Mouse (Mus musculus): Measurements from ENCODE around the gene Jmjd7. TPM values are rescaled to one million over a fixed set of nuclear protein-coding genes. Genes with fewer than 3 reads are reported as not detected.

Jmjd7 gene
- polyA plus RNA-seq, 1 experiment = 8.9 TPM

DNA sequence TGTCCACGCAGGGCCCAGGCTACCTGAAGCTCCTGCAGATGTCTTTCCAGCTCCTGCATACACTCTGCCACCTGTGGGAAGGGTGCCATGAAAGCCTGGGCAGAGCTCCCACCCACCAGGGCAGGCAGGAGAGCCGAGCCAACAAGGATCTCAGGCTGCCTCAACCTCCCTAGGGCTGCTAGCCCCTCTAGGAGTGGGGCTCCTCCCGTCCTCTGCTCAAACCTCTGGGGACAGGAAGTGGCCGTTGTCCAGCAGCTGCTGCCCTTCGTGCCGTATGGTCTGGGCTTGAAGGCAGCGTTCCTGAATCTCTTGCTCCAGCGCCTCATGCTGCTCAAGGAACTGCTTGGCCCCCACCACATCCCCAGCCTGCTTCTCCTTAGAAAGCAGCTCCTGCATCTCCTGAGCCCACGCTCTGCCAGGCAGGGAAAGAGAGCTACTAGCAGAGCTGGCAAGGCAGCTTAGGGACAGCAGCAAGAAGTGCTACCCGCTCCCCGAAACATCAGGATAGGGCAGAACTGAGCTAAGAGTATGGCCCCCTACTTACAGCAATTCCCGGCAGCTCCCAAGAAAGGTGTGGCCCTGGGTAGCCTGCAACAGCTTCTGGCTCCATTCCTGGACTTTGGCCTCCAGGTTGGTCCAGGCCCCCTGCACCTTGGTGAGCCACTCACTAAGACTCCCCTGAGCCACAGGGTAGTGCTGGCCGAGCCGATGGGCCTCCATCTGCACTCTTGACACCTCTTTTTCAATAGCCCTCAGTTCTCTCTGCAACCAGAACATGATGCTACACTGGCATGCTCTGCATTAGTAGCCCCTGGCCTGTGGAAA is 19.4 kb downstream of the Jmjd7 start:
- 64% methylated on average over 14 of the region's 14 CpGs for WGBS
- TF ChIP-seq POLR2A (IDR thresholded peaks at IDR 0.05; ENCODE audit: low read depth, low read length) (no peak), CTCF (conservative IDR thresholded peaks at IDR 0.05; ENCODE audit: insufficient read depth, insufficient read length, low read depth, low read length) (no peak)

DNA sequence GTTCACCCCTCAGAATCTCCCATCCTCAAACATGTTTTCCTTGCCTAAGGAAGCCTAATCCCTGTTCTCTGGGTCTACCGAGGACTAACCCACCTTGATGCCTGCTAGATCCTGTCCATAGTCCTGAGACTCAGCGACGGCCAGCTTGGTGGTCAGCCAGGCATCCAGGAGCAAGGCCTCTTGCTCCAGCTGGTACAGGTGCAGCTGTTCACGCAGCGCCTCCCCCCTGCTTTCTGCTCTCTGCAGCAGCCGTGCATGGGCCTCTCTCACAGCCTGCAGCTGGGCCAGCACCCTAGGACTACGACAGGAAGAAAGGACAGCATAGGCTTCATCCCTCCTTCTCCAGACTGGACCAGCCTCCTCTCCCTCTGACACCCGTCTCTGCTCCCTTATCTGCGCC is 20.9 kb downstream of the Jmjd7 start:
- Histone ChIP-seq H3K27me3 (replicated peaks; ENCODE audit: control insufficient read depth, insufficient read depth, low read length) (no peaks in the 10 kb centered on the region), H3K36me3 (ENCODE audit: control insufficient read depth, insufficient read depth, low read length) (no peaks in the 10 kb centered on the region), H3K27ac (ENCODE audit: insufficient read depth, low read depth, low read length) (no peak overlapping the region), H3K4me3 (ENCODE audit: insufficient read depth, low read depth, low read length) (no peak overlapping the region), H3K4me1 (ENCODE audit: control insufficient read depth, insufficient read depth, low read length) (no peaks in the 10 kb centered on the region)
- 72% methylated on average over 9 of the region's 9 CpGs for WGBS
- TF ChIP-seq POLR2A (IDR thresholded peaks at IDR 0.05; ENCODE audit: low read depth, low read length) (no peak), CTCF (conservative IDR thresholded peaks at IDR 0.05; ENCODE audit: insufficient read depth, insufficient read length, low read depth, low read length) (no peak)
- no peak for DNase-seq

More for the DNA sequence above, 19.4 kb downstream of the Jmjd7 start:
- Histone ChIP-seq H3K27me3 (replicated peaks; ENCODE audit: control insufficient read depth, insufficient read depth, low read length) (no peaks in the 10 kb centered on the region), H3K4me3 (ENCODE audit: insufficient read depth, low read depth, low read length) (no peak overlapping the region), H3K36me3 (ENCODE audit: control insufficient read depth, insufficient read depth, low read length) (no peaks in the 10 kb centered on the region), H3K4me1 (ENCODE audit: control insufficient read depth, insufficient read depth, low read length) (no peaks in the 10 kb centered on the region), H3K27ac (ENCODE audit: insufficient read depth, low read depth, low read length) (no peak overlapping the region)
- no peak for DNase-seq

- H3K27ac ChIP-seq (ENCODE audit: insufficient read depth, low read depth, low read length) = no peak overlapping the region
- peak; percentile 56 for DNase-seq
- H3K4me1 ChIP-seq (ENCODE audit: control insufficient read depth, insufficient read depth, low read length) = no peaks in the 10 kb centered on the region
- no peaks in the 10 kb centered on the region for H3K36me3 ChIP-seq (ENCODE audit: control insufficient read depth, insufficient read depth, low read length)
- H3K27me3 ChIP-seq (replicated peaks; ENCODE audit: control insufficient read depth, insufficient read depth, low read length) = no peaks in the 10 kb centered on the region
- peak; percentile 81 for TF ChIP-seq CTCF (conservative IDR thresholded peaks at IDR 0.05; ENCODE audit: insufficient read depth, insufficient read length, low read depth, low read length)
- no peak for TF ChIP-seq POLR2A (IDR thresholded peaks at IDR 0.05; ENCODE audit: low read depth, low read length)
- WGBS = 75% methylated on average over 10 of the region's 10 CpGs
- H3K4me3 ChIP-seq (ENCODE audit: insufficient read depth, low read depth, low read length) = no peak overlapping the region
Observed at GRCm38 (mm10) chr2:120049632-120050274, 22.5 kb downstream of the Jmjd7 start.

GRCm38 (mm10) chr2:120051405-120051804 is 24.1 kb downstream of the Jmjd7 start:
- 55% methylated on average over 6 of the region's 6 CpGs for WGBS
- DNase-seq = no peak
- Histone ChIP-seq H3K36me3 (ENCODE audit: control insufficient read depth, insufficient read depth, low read length) (no peaks in the 10 kb centered on the region), H3K4me1 (ENCODE audit: control insufficient read depth, insufficient read depth, low read length) (no peaks in the 10 kb centered on the region), H3K27me3 (replicated peaks; ENCODE audit: control insufficient read depth, insufficient read depth, low read length) (no peaks in the 10 kb centered on the region), H3K27ac (ENCODE audit: insufficient read depth, low read depth, low read length) (no peak overlapping the region), H3K4me3 (ENCODE audit: insufficient read depth, low read depth, low read length) (no peak overlapping the region)
- no peak for TF ChIP-seq POLR2A (IDR thresholded peaks at IDR 0.05; ENCODE audit: low read depth, low read length)
- no peak for TF ChIP-seq CTCF (conservative IDR thresholded peaks at IDR 0.05; ENCODE audit: insufficient read depth, insufficient read length, low read depth, low read length)

- Histone ChIP-seq H3K27ac (ENCODE audit: insufficient read depth, low read depth, low read length) (no peak overlapping the region), H3K4me3 (ENCODE audit: insufficient read depth, low read depth, low read length) (no peak overlapping the region), H3K36me3 (ENCODE audit: control insufficient read depth, insufficient read depth, low read length) (no peaks in the 10 kb centered on the region), H3K27me3 (replicated peaks; ENCODE audit: control insufficient read depth, insufficient read depth, low read length) (no peaks in the 10 kb centered on the region), H3K4me1 (ENCODE audit: control insufficient read depth, insufficient read depth, low read length) (no peaks in the 10 kb centered on the region)
- 89% methylated on average over 12 of the region's 12 CpGs for WGBS
- DNase-seq = no peak
- TF ChIP-seq POLR2A (IDR thresholded peaks at IDR 0.05; ENCODE audit: low read depth, low read length) (no peak), CTCF (conservative IDR thresholded peaks at IDR 0.05; ENCODE audit: insufficient read depth, insufficient read length, low read depth, low read length) (no peak)
Observed at GRCm38 (mm10) chr2:120054771-120055552, 27.7 kb downstream of the Jmjd7 start.

DNA sequence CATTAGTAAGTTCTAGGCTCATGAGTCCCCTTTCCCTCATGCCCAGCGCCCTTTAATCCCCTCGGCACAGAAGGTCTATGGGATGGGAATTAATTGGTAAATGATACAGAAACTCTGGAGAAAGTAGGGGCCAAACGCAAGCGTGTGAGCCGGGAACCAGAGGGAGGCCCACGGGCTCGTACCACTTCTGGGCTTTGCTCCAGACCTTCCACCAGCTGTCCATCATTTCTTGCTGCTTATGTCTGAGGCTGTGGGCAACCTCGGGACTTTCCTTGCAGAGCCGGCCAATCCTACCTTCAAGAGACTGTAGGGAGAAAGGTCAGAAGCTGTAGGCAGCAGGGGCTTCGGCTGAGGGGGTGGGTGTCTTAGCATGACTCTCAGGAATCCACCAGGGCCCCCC is 28.6 kb downstream of the Jmjd7 start:
- Histone ChIP-seq H3K36me3 (ENCODE audit: control insufficient read depth, insufficient read depth, low read length) (no peaks in the 10 kb centered on the region), H3K27me3 (replicated peaks; ENCODE audit: control insufficient read depth, insufficient read depth, low read length) (no peaks in the 10 kb centered on the region)
- WGBS = 89% methylated on average over 10 of the region's 10 CpGs

More for the DNA sequence above, 28.6 kb downstream of the Jmjd7 start:
- TF ChIP-seq CTCF (conservative IDR thresholded peaks at IDR 0.05; ENCODE audit: insufficient read depth, insufficient read length, low read depth, low read length) (no peak), POLR2A (IDR thresholded peaks at IDR 0.05; ENCODE audit: low read depth, low read length) (no peak)
- H3K27ac ChIP-seq (ENCODE audit: insufficient read depth, low read depth, low read length) = no peak overlapping the region
- no peak overlapping the region for H3K4me3 ChIP-seq (ENCODE audit: insufficient read depth, low read depth, low read length)
- no peak for DNase-seq
- no peaks in the 10 kb centered on the region for H3K4me1 ChIP-seq (ENCODE audit: control insufficient read depth, insufficient read depth, low read length)
